Mouse (Mus musculus): Measurements from ENCODE around the gene Kremen1.

Kremen1 gene

DNA sequence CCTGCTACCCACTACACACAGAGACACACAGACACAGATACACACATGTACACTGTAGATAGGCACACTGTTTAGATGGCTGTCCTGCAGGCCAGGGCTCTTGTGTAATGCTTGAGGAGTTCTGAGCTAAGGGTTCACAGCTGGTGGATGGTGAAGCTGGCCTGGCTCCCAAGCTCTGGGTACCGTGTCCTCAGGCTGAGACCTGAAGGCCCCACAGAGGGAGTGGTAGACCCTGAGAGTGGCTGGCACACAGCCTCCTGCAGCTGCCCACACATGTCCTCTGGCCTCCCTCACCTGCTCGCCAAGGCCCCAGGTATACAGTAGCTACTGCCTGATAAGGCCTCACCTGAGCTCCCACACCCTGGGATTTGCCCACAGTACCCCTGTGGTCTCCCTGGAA is 119.4 kb downstream of the Kremen1 start:
- ChIA-PET CTCF (interaction anchor here (0.7 to 4.4 kb wide), 8 partner anchors 18 to 39 kb away, joined by 3 to 18 read pairs (median 4); no protein-coding TSS in a partner anchor), POLR2A (interaction anchor here in 3 of 4 experiments (0.5 to 3.5 kb wide), 14 partner anchors 9 to 1542 kb away, joined by 3 to 15 read pairs (median 4); partner anchors contain the start of genes Emid1 (in 3 of the 3), Ewsr1 (in 1 of the 3) and Rhbdd3 (in 1 of the 3))
